Mouse (Mus musculus) thymus, postnatal 36 days (tissue): ENCODE data around the gene Mab21l1.

Experiments used
- DNase-seq, 2 experiments: peaks; one replicate each; pipeline ENCODE4 v3.0.0; 2022; ENCODE audit warnings: mixed read lengths in 2 of 2

The Mab21l1 gene

DNA sequence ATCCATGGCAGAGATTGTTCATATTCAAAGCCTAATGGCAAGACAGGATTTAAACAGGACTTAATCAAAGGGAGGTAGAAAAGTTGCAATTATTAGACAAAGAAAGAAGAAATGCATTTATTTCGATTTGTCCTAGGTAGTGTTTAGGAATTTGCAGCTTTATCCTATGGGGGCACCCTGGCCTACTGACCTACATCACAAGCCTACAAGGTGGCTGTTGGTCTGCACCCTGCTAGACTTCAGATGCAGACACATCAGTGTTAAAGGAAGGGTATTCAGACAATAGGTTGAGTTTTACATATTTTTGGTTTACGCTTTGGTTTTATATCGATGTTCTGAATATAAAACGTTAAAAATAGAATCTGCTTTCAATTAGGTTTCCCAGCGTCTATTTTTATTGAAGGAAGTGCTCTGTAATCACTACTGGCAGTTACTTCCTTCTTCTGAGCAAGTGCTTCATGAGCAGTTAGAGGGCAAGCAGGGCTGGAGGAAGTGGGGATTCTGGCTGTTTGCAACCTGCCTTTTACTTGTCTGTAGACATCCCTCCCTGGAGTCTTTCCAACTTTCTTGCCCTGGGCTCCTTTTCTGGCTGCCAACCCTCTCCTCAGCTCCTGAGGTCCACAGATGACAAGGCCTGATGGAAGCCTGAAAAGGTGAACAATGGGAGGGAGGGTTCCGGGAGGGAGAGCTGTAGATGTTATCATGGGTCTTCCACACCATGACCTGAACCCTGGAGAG, 34.5 kb downstream of the Mab21l1 start:
- no peak for DNase-seq

GRCm38 (mm10) chr3:55818082-55818481, 35.8 kb downstream of the Mab21l1 start:
- no peak for DNase-seq

DNA sequence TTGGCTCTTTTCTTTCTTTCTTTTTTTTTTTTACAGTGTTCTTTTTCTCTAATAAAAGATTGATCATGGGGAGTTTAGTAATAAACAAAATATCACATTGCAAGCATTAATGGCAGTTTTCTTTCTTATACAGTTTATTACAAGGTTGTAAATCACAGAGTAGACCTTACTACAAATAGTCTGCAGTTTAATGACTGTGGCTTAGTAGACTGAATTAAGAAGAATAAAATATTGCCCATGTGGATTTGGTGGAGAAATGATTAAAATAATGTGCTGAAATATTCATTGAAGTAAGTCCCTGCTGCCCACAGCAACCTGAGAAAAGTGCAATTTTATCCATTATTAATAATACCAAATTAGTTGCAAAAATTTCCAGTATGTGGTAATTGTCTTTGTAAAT, 37.3 kb downstream of the Mab21l1 start:
- DNase-seq = no peak

DNA sequence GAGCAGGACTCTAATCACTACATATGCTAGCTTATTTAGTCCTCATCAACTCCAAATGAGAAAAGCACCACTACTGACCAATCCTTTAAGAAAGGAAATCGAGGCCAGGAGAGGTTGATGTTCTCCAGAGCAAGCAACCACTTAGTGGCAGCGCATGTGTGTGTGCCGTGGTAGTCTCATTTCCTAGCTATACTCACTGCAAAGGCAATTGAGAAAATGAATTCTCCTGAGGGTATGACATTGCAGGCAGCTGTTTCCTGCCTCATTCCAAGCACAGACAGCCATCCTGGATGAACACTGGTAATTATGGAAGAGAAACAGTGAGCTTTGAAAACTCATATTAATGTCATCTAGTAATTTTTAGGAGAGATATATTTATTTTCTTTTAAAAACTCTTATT, 42.6 kb downstream of the Mab21l1 start:
- DNase-seq = no peak

DNA sequence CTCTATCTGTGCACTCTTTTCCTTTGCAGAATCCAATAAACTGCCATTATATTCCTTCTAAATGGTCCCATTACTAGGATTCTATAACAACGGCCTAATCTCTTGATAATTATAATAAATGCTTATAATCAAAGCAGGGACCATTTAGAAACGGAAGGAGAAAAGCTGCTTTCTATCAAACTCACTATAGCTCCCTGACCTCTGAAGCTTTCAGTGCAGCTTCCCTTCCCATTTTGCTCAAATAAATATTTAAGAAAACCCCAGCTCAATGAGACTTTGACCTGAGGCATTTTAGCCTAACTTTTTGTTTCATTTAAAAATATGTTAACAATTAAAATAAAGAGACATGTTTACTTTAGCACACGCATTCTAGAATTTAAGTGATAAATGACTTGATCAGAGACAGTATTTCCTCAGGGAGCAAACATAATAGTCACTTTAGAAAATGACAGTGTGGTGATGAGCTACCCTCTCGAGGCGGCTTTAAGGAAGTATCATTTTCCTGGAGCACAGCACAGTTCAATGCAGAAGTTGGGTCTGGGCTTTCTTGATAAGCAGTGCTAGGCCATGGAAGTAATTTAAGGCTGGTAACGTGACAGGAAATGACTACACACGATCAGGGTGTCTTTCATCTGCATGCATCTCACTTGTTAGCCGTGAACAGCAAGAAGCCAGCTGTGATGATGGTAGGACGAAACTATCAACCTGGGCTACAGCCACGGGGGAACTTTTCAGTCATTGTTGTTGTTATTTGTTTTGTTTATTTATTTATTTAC, 46.4 kb downstream of the Mab21l1 start:
- DNase-seq = no peak

DNA sequence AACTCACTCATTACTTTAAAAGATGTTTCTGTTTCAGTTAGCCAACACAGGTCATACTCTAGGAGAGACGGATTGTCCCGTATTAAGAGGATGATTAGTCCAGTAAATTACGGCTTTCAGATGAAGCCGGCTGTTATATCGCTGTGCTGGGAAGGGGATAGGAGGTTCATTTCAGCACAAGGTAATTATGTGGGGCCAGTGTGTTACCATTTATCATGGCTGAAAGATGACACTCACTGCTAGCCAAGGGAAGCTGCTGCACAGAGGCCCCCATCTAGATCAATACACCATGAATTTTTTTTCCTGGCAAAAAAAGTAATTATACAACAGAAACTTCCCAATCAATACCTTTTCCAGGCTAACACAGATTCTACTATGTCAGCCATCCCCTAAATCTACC, 47.9 kb downstream of the Mab21l1 start:
- DNase-seq = no peak
